Mouse (Mus musculus): Measurements from ENCODE around the gene Actg2. TPM values are rescaled to one million over a fixed set of nuclear protein-coding genes. Genes with fewer than 3 reads are reported as not detected.

The Actg2 gene
- polyA plus RNA-seq, 1 experiment from 2014 or later, result 9.5 TPM

- H3K27ac ChIP-seq, result no peak overlapping the region
- H3K4me3 ChIP-seq, result no peak overlapping the region
- H3K4me2 ChIP-seq, result no peak overlapping the region
- no peaks in the 10 kb centered on the region for H3K36me3 ChIP-seq
- 47% methylated on average over 8 of the region's 8 CpGs for WGBS
- no peak for ATAC-seq (ENCODE audit: insufficient number of reproducible peaks, low FRiP score, low TSS enrichment, low read depth)
- H3K9me3 ChIP-seq, result no peaks in the 10 kb centered on the region
- H3K4me1 ChIP-seq, result peaks cover 9% of the 10 kb centered on the region
- H3K9ac ChIP-seq, result no peak overlapping the region
- H3K27me3 ChIP-seq, result no peaks in the 10 kb centered on the region
These were observed 26.6 kb downstream of the Actg2 start for GRCm38 (mm10) chr6:83509442-83509841.

GRCm38 (mm10) chr6:83507168-83507546 lies 28.9 kb downstream of the Actg2 start:
- 23% methylated on average over 6 of the region's 6 CpGs for WGBS
- no peaks in the 10 kb centered on the region for H3K9me3 ChIP-seq
- H3K4me1 ChIP-seq, result peaks cover 9% of the 10 kb centered on the region
- no peaks in the 10 kb centered on the region for H3K27me3 ChIP-seq
- no peak for ATAC-seq (ENCODE audit: insufficient number of reproducible peaks, low FRiP score, low TSS enrichment, low read depth)
- peak overlapping the region; percentile 71 for H3K4me2 ChIP-seq
- H3K4me3 ChIP-seq, result peak overlapping the region; percentile 81
- peaks cover 3% of the 10 kb centered on the region; the same call in 1 of the 2 replicates for H3K36me3 ChIP-seq
- H3K9ac ChIP-seq, result no peak overlapping the region
- H3K27ac ChIP-seq, result peak overlapping the region; percentile 98

GRCm38 (mm10) chr6:83506258-83507167 lies 29.6 kb downstream of the Actg2 start, which contains the start of gene Dguok:
Gene Dguok, minus strand, starts transcription at chr6:83506969.
- ATAC-seq (ENCODE audit: insufficient number of reproducible peaks, low FRiP score, low TSS enrichment, low read depth), result peak; percentile 99
- no peaks in the 10 kb centered on the region for H3K9me3 ChIP-seq
- under 1% methylated on average over 54 of the region's 54 CpGs for WGBS

GRCm38 (mm10) chr6:83505554-83505953 lies 30.5 kb downstream of the Actg2 start:
- 88% methylated on average over 4 of the region's 4 CpGs for WGBS
- Histone ChIP-seq H3K9ac (0 out of 2 replicates have a peak overlapping the region, but pooled peaks have one; percentile 87), H3K4me2 (peak overlapping the region; percentile 71), H3K4me1 (peaks cover 9% of the 10 kb centered on the region), H3K36me3 (peaks cover 3% of the 10 kb centered on the region; the same call in 1 of the 2 replicates), H3K27me3 (no peaks in the 10 kb centered on the region), H3K4me3 (peak overlapping the region; percentile 81), H3K9me3 (no peaks in the 10 kb centered on the region), H3K27ac (no peak overlapping the region)
- ATAC-seq (ENCODE audit: insufficient number of reproducible peaks, low FRiP score, low TSS enrichment, low read depth), result no peak

More at GRCm38 (mm10) chr6:83506258-83507167, 29.6 kb downstream of the Actg2 start, which contains the start of gene Dguok:
- H3K4me1 ChIP-seq, result peaks cover 9% of the 10 kb centered on the region
- peak within 1 kb of the TSS; percentile 81 for H3K4me3 ChIP-seq
- peak within 1 kb of the TSS; percentile 87 for H3K9ac ChIP-seq
- H3K4me2 ChIP-seq, result peak within 1 kb of the TSS; percentile 71
- peaks cover 3% of the 10 kb centered on the region; the same call in 1 of the 2 replicates for H3K36me3 ChIP-seq
- H3K27me3 ChIP-seq, result no peaks in the 10 kb centered on the region
- peak within 1 kb of the TSS; percentile 98 for H3K27ac ChIP-seq

GRCm38 (mm10) chr6:83503361-83503760 lies 32.7 kb downstream of the Actg2 start:
- no peaks in the 10 kb centered on the region for H3K9me3 ChIP-seq
- H3K27ac ChIP-seq, result no peak overlapping the region
- H3K36me3 ChIP-seq, result peaks cover 3% of the 10 kb centered on the region; the same call in 1 of the 2 replicates
- ATAC-seq (ENCODE audit: insufficient number of reproducible peaks, low FRiP score, low TSS enrichment, low read depth), result no peak
- H3K4me1 ChIP-seq, result peaks cover 9% of the 10 kb centered on the region
- no peaks in the 10 kb centered on the region for H3K27me3 ChIP-seq
- no peak overlapping the region for H3K4me2 ChIP-seq
- H3K9ac ChIP-seq, result no peak overlapping the region
- WGBS, result 74% methylated on average over 3 of the region's 3 CpGs
- H3K4me3 ChIP-seq, result no peak overlapping the region

- H3K9ac ChIP-seq, result no peak overlapping the region
- H3K4me1 ChIP-seq, result peaks cover 9% of the 10 kb centered on the region
- no peak for ATAC-seq (ENCODE audit: insufficient number of reproducible peaks, low FRiP score, low TSS enrichment, low read depth)
- H3K9me3 ChIP-seq, result no peaks in the 10 kb centered on the region
- 79% methylated on average over 3 of the region's 3 CpGs for WGBS
- H3K36me3 ChIP-seq, result peaks cover 3% of the 10 kb centered on the region; the same call in 1 of the 2 replicates
- H3K27me3 ChIP-seq, result no peaks in the 10 kb centered on the region
- no peak overlapping the region for H3K4me3 ChIP-seq
- H3K4me2 ChIP-seq, result no peak overlapping the region
- H3K27ac ChIP-seq, result no peak overlapping the region
These were observed 33.4 kb downstream of the Actg2 start for GRCm38 (mm10) chr6:83502656-83503055.

- Histone ChIP-seq H3K4me3 (no peak overlapping the region), H3K27ac (no peak overlapping the region), H3K4me2 (no peak overlapping the region), H3K9me3 (no peaks in the 10 kb centered on the region), H3K27me3 (no peaks in the 10 kb centered on the region), H3K36me3 (peaks cover 3% of the 10 kb centered on the region; the same call in 1 of the 2 replicates), H3K4me1 (peaks cover 11% of the 10 kb centered on the region), H3K9ac (no peak overlapping the region)
- WGBS, result 52% methylated on average over 9 of the region's 9 CpGs
- no peak for ATAC-seq (ENCODE audit: insufficient number of reproducible peaks, low FRiP score, low TSS enrichment, low read depth)
These were observed 34.3 kb downstream of the Actg2 start for GRCm38 (mm10) chr6:83501524-83502310.

GRCm38 (mm10) chr6:83500462-83500861 lies 35.6 kb downstream of the Actg2 start:
- Histone ChIP-seq H3K4me2 (no peak overlapping the region), H3K9ac (no peak overlapping the region), H3K4me3 (no peak overlapping the region), H3K36me3 (peaks cover 10% of the 10 kb centered on the region), H3K27ac (no peak overlapping the region), H3K4me1 (peaks cover 18% of the 10 kb centered on the region), H3K9me3 (no peaks in the 10 kb centered on the region), H3K27me3 (no peaks in the 10 kb centered on the region)
- WGBS, result 67% methylated on average over 3 of the region's 3 CpGs
- no peak for ATAC-seq (ENCODE audit: insufficient number of reproducible peaks, low FRiP score, low TSS enrichment, low read depth)

- H3K27ac ChIP-seq, result no peak overlapping the region
- WGBS, result 92% methylated on average over 10 of the region's 10 CpGs
- H3K36me3 ChIP-seq, result peaks cover 15% of the 10 kb centered on the region
- H3K9ac ChIP-seq, result no peak overlapping the region
- no peak overlapping the region for H3K4me2 ChIP-seq
- H3K27me3 ChIP-seq, result no peaks in the 10 kb centered on the region
- H3K4me3 ChIP-seq, result no peak overlapping the region
- peaks cover 18% of the 10 kb centered on the region for H3K4me1 ChIP-seq
- H3K9me3 ChIP-seq, result no peaks in the 10 kb centered on the region
- no peak for ATAC-seq (ENCODE audit: insufficient number of reproducible peaks, low FRiP score, low TSS enrichment, low read depth)
These were observed 37.0 kb downstream of the Actg2 start for GRCm38 (mm10) chr6:83499078-83499477.

- Histone ChIP-seq H3K4me3 (no peak overlapping the region), H3K9ac (no peak overlapping the region)
- ATAC-seq (ENCODE audit: insufficient number of reproducible peaks, low FRiP score, low TSS enrichment, low read depth), result no peak
These were observed 39.0 kb downstream of the Actg2 start for GRCm38 (mm10) chr6:83496753-83497710.

More at GRCm38 (mm10) chr6:83496753-83497710, 39.0 kb downstream of the Actg2 start:
- H3K36me3 ChIP-seq, result peaks cover 24% of the 10 kb centered on the region
- no peaks in the 10 kb centered on the region for H3K27me3 ChIP-seq
- H3K9me3 ChIP-seq, result no peaks in the 10 kb centered on the region
- H3K4me1 ChIP-seq, result peaks cover 18% of the 10 kb centered on the region
- peak overlapping the region; percentile 59 for H3K27ac ChIP-seq
- H3K4me2 ChIP-seq, result no peak overlapping the region; the same call in 1 of the 2 replicates
- 76% methylated on average over 22 of the region's 22 CpGs for WGBS

Measured in limb, embryonic 15.5 days (tissue).